Mouse (Mus musculus) limb, embryonic 15.5 days (tissue): ENCODE data around the gene Rasgrp2. TPM values are rescaled to one million over a fixed set of nuclear protein-coding genes. Genes with fewer than 3 reads are reported as not detected.

Experiments used
- ATAC-seq: fragments of 200-750 bp; cut with Nextera tagmentation; 2 replicates; pipeline ENCODE4 v1.8.0; 2017; ENCODE audit warnings: low read depth, moderate TSS enrichment; ENCODE audit not compliant: insufficient number of reproducible peaks, low FRiP score, low TSS enrichment
- H3K27ac ChIP-seq: fragments of 300-500 bp; sonication (generic); 2 replicates; pipeline ENCODE4 v1.5.1; 2015; ENCODE audit warnings: moderate library complexity, mild to moderate bottlenecking, inconsistent platforms
- H3K27me3 ChIP-seq: fragments of 300-500 bp; sonication (generic); 2 replicates; pipeline ENCODE4 v1.6.1; 2015; ENCODE audit warnings: inconsistent platforms
- H3K36me3 ChIP-seq: fragments of 300-500 bp; sonication (generic); 2 replicates; pipeline ENCODE4 v1.6.1; 2015; ENCODE audit warnings: inconsistent platforms
- H3K4me1 ChIP-seq: fragments of 300-500 bp; sonication (generic); 2 replicates; pipeline ENCODE4 v1.6.1; 2015; ENCODE audit warnings: inconsistent platforms
- H3K4me2 ChIP-seq: fragments of 300-500 bp; sonication (generic); 2 replicates; pipeline ENCODE4 v1.6.1; 2015; ENCODE audit warnings: mild to moderate bottlenecking, inconsistent platforms
- H3K4me3 ChIP-seq: fragments of 300-500 bp; sonication (generic); 2 replicates; pipeline ENCODE4 v1.5.1; 2015; ENCODE audit warnings: mild to moderate bottlenecking, inconsistent platforms
- H3K9ac ChIP-seq: fragments of 300-500 bp; sonication (generic); 2 replicates; pipeline ENCODE4 v1.6.1; 2015; ENCODE audit warnings: inconsistent platforms
- H3K9me3 ChIP-seq: fragments of 300-500 bp; sonication (generic); 2 replicates; pipeline ENCODE4 v1.6.1; 2016; ENCODE audit warnings: inconsistent platforms
- WGBS: fragments of 180-500 bp; shearing (Covaris S2); methylation state at CpG from one replicate; pipeline ENCODE4 v1.1.7; 2015; 5-methylcytosine and 5-hydroxymethylcytosine counted together
- polyA plus RNA-seq: library from polyadenylated mRNA; unstranded; fragments of >200 nt; fragmentation: Nextera tagmentation; extraction: Ambion mirVana; gene quantifications from 2 replicates; pipeline ENCODE4 v1.2.1, GENCODE M21; 2015

Gene Rasgrp2
- polyA plus RNA-seq, 1 experiment from 2014 or later, result 35.8 TPM

DNA sequence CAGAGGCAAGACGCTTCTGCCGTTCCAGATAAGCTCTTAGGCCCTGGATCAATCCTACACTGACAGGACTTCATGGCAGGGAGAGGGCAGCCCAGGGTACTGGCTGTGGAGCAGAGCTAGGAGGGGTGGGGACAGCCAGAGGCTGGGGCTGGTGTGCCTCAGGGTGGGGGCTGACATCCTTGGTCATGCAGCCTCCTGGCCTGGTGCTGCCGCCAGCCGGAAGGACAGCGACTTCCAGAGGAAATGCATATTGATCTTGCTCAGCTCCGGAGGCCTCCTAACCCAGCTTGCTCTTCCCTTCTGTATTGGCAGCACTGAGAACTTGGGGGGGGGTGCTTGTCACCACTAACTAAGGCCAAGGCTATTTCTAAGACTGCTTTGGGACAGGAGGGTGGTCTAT, 16.3 kb downstream of the Rasgrp2 start:
- no peak overlapping the region for H3K27ac ChIP-seq
- peaks cover 16% of the 10 kb centered on the region for H3K4me1 ChIP-seq
- peaks cover 48% of the 10 kb centered on the region for H3K27me3 ChIP-seq
- no peak overlapping the region for H3K4me2 ChIP-seq
- no peak overlapping the region for H3K4me3 ChIP-seq
- ATAC-seq, result no peak
- WGBS, result 48% methylated on average over 6 of the region's 6 CpGs
- no peaks in the 10 kb centered on the region for H3K9me3 ChIP-seq
- H3K9ac ChIP-seq, result no peak overlapping the region
- no peaks in the 10 kb centered on the region for H3K36me3 ChIP-seq

DNA sequence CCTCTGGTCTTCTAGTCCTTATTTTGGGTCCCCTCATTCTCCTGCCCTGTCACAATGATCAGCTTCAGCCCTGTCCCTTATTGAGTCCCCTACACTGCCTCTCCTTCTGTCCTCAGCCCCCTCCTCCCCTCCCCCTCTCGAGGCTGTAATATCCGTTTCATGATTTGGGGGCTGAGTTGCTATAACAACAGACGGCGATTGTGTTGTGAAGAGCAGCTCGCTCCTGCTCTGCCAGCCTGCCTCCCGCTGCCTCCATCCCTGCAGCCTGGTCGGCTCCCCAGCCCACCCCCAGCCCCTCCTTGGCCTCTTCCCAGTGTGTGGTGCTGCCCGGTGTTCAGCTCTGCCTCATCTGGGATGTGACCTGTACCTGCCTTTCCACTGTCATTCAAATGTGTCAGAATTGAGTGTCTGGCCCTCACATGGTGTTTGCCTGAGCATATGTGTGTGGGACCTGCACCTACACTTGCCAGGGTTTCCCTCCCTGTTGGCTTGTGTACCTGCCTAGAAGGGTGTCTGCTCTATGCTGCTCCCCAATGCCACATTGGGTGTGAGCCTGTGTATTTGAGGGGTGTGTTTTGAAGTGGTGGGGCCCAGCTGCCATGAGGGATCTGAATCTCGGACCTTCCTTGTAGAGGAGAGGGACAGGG, 17.1 kb downstream of the Rasgrp2 start:
- H3K27ac ChIP-seq, result no peak overlapping the region
- H3K27me3 ChIP-seq, result peaks cover 56% of the 10 kb centered on the region
- no peaks in the 10 kb centered on the region for H3K36me3 ChIP-seq
- WGBS, result 7% methylated on average over 9 of the region's 9 CpGs
- H3K4me1 ChIP-seq, result peaks cover 16% of the 10 kb centered on the region
- H3K4me3 ChIP-seq, result no peak overlapping the region
- H3K9me3 ChIP-seq, result no peaks in the 10 kb centered on the region
- no peak overlapping the region for H3K9ac ChIP-seq
- ATAC-seq, result no peak
- H3K4me2 ChIP-seq, result no peak overlapping the region

- H3K4me1 ChIP-seq, result peaks cover 16% of the 10 kb centered on the region
- WGBS, result 63% methylated on average over 12 of the region's 12 CpGs
- no peaks in the 10 kb centered on the region for H3K9me3 ChIP-seq
- no peak overlapping the region for H3K9ac ChIP-seq
- no peaks in the 10 kb centered on the region for H3K36me3 ChIP-seq
- no peak overlapping the region for H3K4me3 ChIP-seq
- H3K27me3 ChIP-seq, result peaks cover 65% of the 10 kb centered on the region
- ATAC-seq, result no peak
- no peak overlapping the region for H3K27ac ChIP-seq
- no peak overlapping the region for H3K4me2 ChIP-seq
Observed at GRCm38 (mm10) chr19:6416894-6417761, 18.0 kb downstream of the Rasgrp2 start.

GRCm38 (mm10) chr19:6418233-6418879, 19.2 kb downstream of the Rasgrp2 start, which contains the start of gene Nrxn2:
Gene Nrxn2 (plus strand): TSS chr19:6418731.
- Histone ChIP-seq H3K27ac (no peak within 1 kb of the TSS), H3K27me3 (peaks cover 77% of the 10 kb centered on the region), H3K4me3 (peak within 1 kb of the TSS; percentile 46), H3K4me1 (peaks cover 16% of the 10 kb centered on the region), H3K9ac (no peak within 1 kb of the TSS), H3K36me3 (no peaks in the 10 kb centered on the region), H3K9me3 (no peaks in the 10 kb centered on the region), H3K4me2 (peak within 1 kb of the TSS; percentile 94)
- under 1% methylated on average over 40 of the region's 46 CpGs for WGBS
- peak; percentile 77 for ATAC-seq

DNA sequence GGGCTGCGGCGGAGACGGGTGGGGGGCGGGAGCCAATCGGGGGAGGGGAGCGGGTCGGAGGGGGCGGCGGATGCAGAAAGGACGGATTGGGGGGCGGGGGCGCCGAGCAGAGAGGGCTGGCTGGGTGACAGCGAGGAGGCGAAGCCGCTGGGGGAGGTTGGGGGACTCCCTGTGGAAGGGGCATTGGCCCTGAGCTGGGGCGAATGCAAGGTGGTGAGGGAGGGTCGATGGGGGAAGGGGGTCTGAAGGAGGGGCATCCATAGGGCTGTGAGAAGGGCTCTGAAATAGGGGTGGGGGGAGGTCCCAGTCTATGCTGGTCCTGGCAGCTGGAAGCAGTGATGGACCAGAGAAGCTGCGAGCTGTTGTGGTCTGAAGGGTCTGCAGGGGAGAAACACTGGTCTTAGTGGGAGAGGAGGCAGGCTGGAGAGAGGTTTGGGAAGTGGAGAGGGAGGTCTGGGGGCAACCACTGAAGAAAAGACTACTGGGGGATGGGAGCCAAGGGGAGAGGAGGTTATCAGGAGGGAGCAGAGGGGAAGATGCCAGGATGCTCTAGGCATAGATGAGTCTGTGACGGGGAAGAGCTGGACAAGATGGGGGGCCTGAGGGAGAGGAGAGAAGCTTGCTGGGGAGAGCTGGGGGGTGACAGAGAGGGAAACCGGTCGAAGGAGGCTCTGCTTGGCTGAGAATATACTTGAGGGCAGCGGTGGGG, 20.0 kb downstream of the Rasgrp2 start:
- H3K27me3 ChIP-seq, result peaks cover 84% of the 10 kb centered on the region
- H3K4me3 ChIP-seq, result peak overlapping the region; percentile 46
- H3K36me3 ChIP-seq, result no peaks in the 10 kb centered on the region
- peak overlapping the region; percentile 94 for H3K4me2 ChIP-seq
- 7% methylated on average over 21 of the region's 23 CpGs for WGBS
- peaks cover 16% of the 10 kb centered on the region for H3K4me1 ChIP-seq
- no peaks in the 10 kb centered on the region for H3K9me3 ChIP-seq
- no peak overlapping the region for H3K9ac ChIP-seq
- ATAC-seq, result no peak
- no peak overlapping the region for H3K27ac ChIP-seq

GRCm38 (mm10) chr19:6419805-6420310, 20.7 kb downstream of the Rasgrp2 start:
- H3K4me1 ChIP-seq, result peaks cover 16% of the 10 kb centered on the region
- H3K9me3 ChIP-seq, result no peaks in the 10 kb centered on the region
- peaks cover 91% of the 10 kb centered on the region for H3K27me3 ChIP-seq
- ATAC-seq, result no peak
- H3K36me3 ChIP-seq, result no peaks in the 10 kb centered on the region
- no peak overlapping the region for H3K4me2 ChIP-seq
- no peak overlapping the region for H3K9ac ChIP-seq
- H3K27ac ChIP-seq, result no peak overlapping the region
- 46% methylated on average over 9 of the region's 9 CpGs for WGBS
- H3K4me3 ChIP-seq, result no peak overlapping the region

- no peaks in the 10 kb centered on the region for H3K9me3 ChIP-seq
- ATAC-seq, result no peak
- H3K9ac ChIP-seq, result no peak overlapping the region
- H3K4me1 ChIP-seq, result peaks cover 16% of the 10 kb centered on the region
- H3K4me3 ChIP-seq, result no peak overlapping the region
- 60% methylated on average over 19 of the region's 19 CpGs for WGBS
- H3K27me3 ChIP-seq, result peaks cover 95% of the 10 kb centered on the region
- no peaks in the 10 kb centered on the region for H3K36me3 ChIP-seq
- H3K4me2 ChIP-seq, result no peak overlapping the region
- H3K27ac ChIP-seq, result no peak overlapping the region
Observed at GRCm38 (mm10) chr19:6420481-6421210, 21.5 kb downstream of the Rasgrp2 start.

DNA sequence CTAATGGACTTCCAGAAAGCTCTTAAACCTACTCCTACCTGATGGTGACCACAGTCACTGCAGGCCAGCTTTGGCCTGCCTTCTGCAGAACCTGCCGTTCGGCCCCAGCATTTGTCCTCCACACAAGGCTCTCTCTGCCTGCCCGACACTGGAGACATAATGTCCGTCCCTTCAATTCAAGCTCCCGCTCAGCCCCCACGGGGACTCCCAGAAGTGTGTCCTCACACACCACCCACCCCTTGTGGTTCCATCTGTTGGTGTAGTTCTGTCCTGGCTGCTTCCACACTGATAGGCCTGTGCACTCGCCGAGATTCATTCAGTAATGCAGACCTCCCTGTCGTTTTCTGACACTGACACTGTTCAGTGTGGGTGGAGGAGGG, 22.1 kb downstream of the Rasgrp2 start:
- no peak for ATAC-seq
- Histone ChIP-seq H3K9me3 (no peaks in the 10 kb centered on the region), H3K4me1 (peaks cover 15% of the 10 kb centered on the region), H3K4me2 (no peak overlapping the region), H3K36me3 (no peaks in the 10 kb centered on the region), H3K27me3 (peaks cover 99% of the 10 kb centered on the region), H3K9ac (no peak overlapping the region), H3K27ac (no peak overlapping the region), H3K4me3 (no peak overlapping the region)
- 76% methylated on average over 9 of the region's 9 CpGs for WGBS

DNA sequence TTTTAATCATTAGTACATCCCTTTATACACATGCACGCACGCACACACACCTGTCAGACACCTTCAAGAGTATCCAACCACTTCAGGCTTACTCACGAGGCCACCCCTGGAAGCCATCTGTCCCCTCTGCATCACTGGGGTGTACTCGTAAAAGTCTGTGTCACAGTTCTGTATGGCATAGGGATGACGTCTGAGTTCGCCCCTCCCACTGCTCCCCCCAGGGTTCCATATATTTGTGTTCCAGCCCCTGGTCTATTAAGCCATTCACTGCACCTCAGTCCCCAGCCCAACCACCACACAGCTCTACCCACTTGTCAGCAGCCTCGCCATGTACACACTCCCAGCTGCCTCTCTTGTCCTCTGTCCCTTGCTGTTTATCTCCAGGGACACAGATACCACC, 22.9 kb downstream of the Rasgrp2 start:
- Histone ChIP-seq H3K4me1 (peaks cover 11% of the 10 kb centered on the region), H3K36me3 (no peaks in the 10 kb centered on the region), H3K4me3 (no peak overlapping the region), H3K27ac (no peak overlapping the region), H3K9me3 (no peaks in the 10 kb centered on the region), H3K4me2 (no peak overlapping the region), H3K27me3 (peaks cover 99% of the 10 kb centered on the region), H3K9ac (no peak overlapping the region)
- 63% methylated on average over 7 of the region's 7 CpGs for WGBS
- no peak for ATAC-seq

DNA sequence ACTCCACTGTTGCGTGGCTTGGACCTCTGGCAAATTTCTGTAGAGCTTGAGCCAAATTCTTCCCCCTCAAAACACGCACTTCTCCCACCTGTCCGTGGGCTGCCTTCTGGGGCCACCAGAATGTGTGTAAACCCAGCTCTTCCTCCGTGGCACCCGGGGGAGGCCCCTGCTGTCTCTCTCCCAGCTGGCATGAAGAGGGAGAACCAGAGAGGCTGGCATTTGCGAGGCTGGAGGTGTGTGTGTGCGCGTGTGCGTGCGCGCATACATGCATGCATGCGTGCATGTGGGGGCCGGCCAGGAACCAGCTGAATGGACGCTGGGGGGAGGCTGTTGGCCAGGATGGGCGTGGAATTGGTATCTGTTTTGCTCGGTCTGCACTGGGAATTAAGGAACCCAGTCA, 24.1 kb downstream of the Rasgrp2 start:
- 81% methylated on average over 16 of the region's 16 CpGs for WGBS
- Histone ChIP-seq H3K4me2 (no peak overlapping the region), H3K9me3 (no peaks in the 10 kb centered on the region), H3K4me3 (no peak overlapping the region), H3K27ac (no peak overlapping the region), H3K4me1 (peaks cover 16% of the 10 kb centered on the region), H3K27me3 (peaks cover 99% of the 10 kb centered on the region), H3K9ac (no peak overlapping the region), H3K36me3 (no peaks in the 10 kb centered on the region)
- no peak for ATAC-seq
